Mouse (Mus musculus) gastrocnemius, postnatal 14 days (tissue): ENCODE results near the gene Pfn1. TPM values are rescaled to one million over a fixed set of nuclear protein-coding genes. Genes with fewer than 3 reads are reported as not detected.
A peak's percentile ranks its signal among the peaks of the same experiment; 100 is the strongest.

Source experiments
- DNase-seq: peaks from one replicate; pipeline ENCODE4 v3.0.0; 2021; ENCODE audit warnings: mixed read lengths
- intact Hi-C: fragments of 180-260 bp; cut with DNase I; formaldehyde crosslinking; loops from one replicate; pipeline ENCODE4 v1.15.1; 2025; ENCODE audit warnings: low total_unique reads
- total RNA-seq, 2 experiments: library from RNA; stranded (reverse); gene quantifications; 2 replicates each; pipeline ENCODE4 v1.2.3; 2021

Pfn1 gene
- total RNA-seq, 2 experiments from 2014 or later, result 340 to 388 TPM

- intact Hi-C loops, result no loop called here
- no peak for DNase-seq
Measured at GRCm38 (mm10) chr11:70644564-70645103, 9.8 kb downstream of the Pfn1 start.

DNA sequence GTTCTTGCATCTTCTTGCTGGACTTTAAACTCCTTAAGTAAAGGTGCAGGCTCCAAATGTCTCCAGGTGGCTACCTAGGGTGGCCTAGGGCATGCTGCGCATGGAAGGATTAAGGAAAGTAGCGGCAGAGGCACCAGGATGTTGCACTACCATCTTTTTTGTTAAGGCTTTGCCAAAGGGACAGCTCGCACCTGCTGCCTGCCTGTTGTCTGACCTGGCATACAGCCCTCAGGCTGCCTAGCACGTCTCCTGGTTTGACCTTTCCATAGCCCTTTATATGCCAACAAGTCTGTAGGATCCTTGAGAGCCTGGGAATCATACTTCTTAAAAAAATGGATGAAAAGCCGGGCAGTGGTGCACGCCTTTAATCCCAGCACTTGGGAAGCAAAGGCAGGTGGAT, 11.4 kb downstream of the Pfn1 start:
- intact Hi-C loops, result no loop called here
- no peak for DNase-seq

DNA sequence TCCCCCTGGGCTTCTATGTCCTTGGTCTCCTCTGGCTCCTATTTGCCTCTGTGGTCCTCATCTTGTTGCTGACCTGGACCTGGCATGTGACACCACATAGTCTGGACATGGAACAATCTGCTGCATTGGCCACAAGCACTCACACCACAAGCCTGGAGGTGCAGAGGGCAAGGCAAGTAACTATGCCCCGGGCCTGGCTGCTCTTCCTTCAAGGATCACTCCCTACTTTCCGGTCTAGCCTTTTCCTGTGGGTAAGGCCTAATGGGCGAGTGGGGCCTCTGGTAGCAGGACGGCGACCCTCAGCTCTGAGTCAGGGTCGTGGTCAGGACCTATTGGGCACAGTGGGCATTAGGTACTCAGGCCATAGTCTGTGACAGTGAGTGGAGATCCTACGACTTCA, 13.2 kb downstream of the Pfn1 start:
- no peak for DNase-seq
- intact Hi-C loops, result no loop called here

DNA sequence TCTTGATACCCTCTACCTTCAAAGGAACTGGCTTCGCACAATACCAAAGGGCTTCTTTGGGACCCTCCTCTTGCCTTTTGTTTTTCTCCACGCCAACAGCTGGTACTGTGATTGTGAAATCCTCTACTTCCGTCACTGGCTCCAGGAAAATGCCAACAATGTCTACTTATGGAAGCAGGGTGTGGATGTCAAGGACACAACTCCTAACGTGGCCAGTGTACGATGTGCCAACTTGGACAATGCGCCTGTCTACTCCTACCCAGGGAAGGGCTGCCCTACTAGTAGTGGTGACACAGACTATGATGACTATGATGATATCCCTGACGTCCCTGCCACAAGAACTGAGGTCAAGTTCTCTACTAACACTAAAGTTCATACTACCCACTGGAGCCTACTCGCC, 14.5 kb downstream of the Pfn1 start:
- intact Hi-C loops, result no loop called here
- DNase-seq, result no peak

GRCm38 (mm10) chr11:70638714-70639278, 15.6 kb downstream of the Pfn1 start, which contains the start of gene Gp1ba:
Gp1ba (plus strand) TSS chr11:70639122.
- intact Hi-C loops, result no loop called here

DNA sequence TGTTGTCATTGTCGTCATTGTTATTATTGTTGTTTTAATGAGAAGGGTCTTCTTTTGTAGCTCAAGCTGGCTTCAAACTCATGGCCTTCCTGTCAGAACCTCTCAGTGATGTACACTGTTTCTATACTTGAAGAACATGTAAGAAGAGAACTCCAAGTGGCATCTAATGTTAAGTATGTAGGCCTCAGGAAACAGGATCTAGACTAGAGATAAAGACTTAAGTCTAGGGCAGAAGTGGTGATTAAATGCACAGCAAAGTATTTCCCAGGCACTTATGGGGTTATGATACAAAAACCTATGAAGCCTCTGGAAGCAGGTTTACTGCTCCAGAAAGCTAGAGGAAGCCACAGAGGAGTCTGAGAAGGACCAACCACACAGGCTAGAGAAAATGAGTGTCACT, 16.2 kb downstream of the Pfn1 start:
- intact Hi-C loops, result no loop called here
- DNase-seq, result no peak

More at GRCm38 (mm10) chr11:70638714-70639278, 15.6 kb downstream of the Pfn1 start, which contains the start of gene Gp1ba:
- DNase-seq, result no peak

DNA sequence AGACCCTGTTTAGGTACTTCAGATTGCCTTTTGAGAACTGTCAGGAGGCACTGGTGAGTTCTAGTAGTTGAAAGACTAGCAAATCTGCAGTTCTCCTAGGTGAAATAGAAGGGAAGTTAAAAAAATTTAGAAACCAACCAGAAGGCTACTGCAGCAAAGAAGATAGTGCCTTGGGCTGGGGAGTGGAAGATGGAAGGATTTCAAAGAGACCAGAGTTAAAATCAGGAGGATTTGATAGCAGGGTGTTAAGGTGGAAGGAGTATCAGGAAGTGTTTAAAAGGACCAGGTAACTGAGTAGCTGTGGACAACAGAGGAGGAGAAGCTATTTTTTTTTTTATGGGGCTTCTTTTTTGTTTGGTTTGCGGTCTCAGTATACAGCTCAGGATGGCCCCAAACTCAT, 16.7 kb downstream of the Pfn1 start:
- intact Hi-C loops, result no loop called here
- no peak for DNase-seq

DNA sequence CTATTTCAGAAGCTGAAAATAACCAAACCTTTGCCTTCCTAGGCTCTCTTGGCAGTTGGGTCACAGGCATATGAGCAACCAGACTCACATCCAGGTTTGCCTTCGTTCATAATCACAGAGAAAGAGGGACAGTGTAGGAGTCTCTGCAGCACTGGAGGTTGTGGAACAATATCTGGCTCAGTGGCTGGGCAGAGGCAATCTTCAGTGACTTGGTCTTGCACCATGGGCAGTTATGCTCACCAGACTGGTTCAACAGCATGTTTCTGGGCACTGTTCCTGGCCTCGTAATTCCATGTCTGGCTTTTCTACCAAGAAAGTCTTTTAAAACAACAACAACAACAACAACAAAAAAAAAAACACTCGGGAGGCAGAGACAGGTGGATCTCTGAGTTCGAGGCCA, 18.8 kb downstream of the Pfn1 start:
- DNase-seq, result no peak
- intact Hi-C loops, result no loop called here

GRCm38 (mm10) chr11:70630129-70630528, 24.3 kb downstream of the Pfn1 start:
- intact Hi-C loops, result no loop called here
- DNase-seq, result no peak

DNA sequence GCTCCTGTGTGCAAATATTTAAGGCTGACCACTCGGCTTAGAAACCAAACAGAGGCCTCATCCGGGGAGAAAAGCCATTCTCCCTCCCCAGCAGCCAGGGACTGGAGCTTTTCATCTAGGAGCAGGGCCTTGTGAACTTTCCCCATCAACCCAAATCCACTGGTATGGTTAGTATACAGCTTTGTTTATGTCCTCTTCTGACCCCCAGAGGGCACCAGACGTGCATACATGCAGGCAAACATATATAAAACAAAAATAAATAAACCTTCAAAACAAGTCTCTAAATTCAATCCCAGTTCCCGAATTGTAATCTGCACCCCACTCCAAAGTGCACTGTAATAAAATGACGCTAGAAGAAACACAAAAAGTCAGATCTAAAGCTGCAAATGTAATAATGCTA, 24.9 kb downstream of the Pfn1 start:
- intact Hi-C loops, result loop anchor here (5.0 kb wide), 1 partner anchor 128 kb away; no protein-coding TSS in a partner anchor
- DNase-seq, result no peak

DNA sequence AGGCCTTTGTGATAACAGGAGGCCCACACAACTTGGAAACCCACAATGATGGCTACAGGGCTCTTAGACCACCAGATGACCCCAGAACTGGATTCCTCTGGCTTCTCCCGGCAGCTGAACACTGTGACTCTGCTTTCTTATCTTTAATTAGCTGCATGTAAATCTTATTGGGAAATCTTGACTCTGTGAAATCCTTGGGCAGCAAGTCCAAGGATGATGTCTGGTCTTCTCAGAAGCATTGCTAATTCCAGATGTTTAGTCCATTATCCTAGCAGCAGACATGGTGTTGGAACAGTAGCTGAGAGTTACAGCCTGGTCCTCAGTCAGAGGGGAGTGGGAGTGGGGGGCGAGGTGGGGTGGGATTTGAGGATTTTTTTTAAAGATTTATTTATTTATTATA, 26.0 kb downstream of the Pfn1 start:
- DNase-seq, result no peak
- intact Hi-C loops, result loop anchor here (5.0 kb wide), 1 partner anchor 129 kb away; no protein-coding TSS in a partner anchor

DNA sequence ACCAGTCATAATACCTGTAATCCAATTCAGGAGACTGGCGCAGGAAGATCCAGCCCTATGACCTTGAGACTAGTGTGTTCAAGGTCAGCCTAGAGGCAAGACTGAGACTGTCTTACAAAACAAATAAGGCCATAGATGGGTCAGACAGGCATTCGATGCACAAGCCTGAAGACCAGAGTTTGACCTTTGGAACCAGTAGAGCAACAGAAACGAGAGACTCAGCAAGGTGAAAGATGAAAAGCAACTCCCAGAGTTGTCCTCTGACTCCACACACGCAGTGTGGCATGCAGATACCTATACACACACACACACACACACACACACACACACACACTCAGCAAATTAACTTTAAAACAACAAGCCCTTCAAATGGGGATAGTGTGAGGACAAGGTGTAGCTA, 27.6 kb downstream of the Pfn1 start:
- intact Hi-C loops, result loop anchor here (5.0 kb wide), 1 partner anchor 130 kb away; no protein-coding TSS in a partner anchor
- no peak for DNase-seq

DNA sequence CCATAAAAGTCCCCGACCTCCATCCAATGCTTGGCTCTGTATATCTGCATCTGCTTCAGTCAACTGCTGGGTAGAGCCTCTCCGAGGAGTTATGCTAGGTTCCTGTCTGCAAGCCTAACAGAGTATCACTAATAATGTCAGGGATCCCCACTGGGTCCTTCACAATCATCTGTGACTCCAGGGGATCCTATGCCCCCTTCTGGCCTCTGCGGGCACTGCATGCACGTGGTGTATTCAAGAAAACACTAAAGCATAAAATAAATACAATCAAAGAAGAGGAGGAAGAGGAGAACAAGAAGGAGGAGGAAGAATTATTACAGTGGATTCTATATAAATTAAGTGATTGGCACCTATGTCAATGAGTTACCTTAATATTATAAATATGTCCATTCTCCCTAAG, 29.0 kb downstream of the Pfn1 start:
- peak; percentile 51 for DNase-seq
- intact Hi-C loops, result loop anchor here (5.0 kb wide), 1 partner anchor 132 kb away; no protein-coding TSS in a partner anchor

DNA sequence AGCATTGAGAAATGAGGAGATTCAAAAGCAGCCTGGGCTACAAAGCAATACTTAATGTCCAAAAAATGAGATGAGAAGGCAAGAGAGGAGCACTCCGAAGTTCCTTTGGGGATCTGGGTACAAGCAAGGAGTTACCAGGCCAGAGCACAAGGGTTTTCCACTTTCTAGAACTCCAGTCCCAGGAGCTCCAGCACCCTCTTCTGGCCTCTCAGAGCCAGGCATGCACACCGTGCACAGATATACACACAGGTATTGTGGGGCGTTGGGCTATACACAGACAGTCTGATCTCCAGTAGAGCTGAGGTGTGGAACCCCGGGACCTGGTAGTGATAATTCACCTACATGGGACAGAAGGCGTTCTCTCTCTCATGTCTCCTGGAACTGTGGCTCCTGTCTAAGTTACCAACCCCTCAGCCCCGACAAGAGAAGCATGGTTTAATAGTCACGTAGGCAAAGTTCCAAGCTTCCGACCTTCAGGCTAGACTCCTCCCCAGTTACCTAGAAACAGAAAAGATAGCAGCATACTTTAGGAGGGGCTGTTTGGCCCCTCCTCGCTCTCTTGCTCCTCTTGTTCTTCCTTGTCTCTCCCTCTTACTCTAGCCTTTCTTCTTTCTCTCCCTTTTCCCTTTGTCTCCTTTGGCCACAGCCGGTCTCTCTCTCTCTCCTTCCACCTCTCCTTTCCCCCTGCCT, 31.2 kb downstream of the Pfn1 start:
- intact Hi-C loops, result loop anchor here (5.0 kb wide), 1 partner anchor 831 kb away; no protein-coding TSS in a partner anchor
- DNase-seq, result no peak

GRCm38 (mm10) chr11:70621972-70622814, 32.3 kb downstream of the Pfn1 start:
- DNase-seq, result peak; percentile 71
- intact Hi-C loops, result loop anchor here (5.0 kb wide), 1 partner anchor 830 kb away; no protein-coding TSS in a partner anchor

DNA sequence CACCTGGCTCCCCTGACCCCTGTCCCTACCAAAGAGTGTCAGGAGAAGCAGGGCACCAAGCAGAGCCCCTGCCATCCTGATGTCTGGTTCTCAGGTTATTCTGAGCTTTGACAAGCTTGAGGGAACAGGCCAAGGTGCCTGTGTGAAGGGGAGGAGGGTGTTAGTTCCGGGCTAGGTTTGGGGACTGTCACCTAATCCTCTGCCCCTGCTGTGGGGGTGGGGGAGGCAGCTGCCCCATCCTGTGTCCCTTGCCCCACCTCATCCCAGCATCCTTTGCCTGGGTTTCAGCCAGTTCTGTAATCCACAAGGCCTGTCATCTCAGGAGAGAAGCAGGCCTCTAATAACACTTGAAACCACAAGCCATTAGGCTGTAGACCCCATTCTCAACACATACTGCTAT, 35.3 kb downstream of the Pfn1 start, which contains the start of gene Chrne:
Gene Chrne, minus strand, starts transcription at position 116 of the 400 bp plus-strand sequence.
- intact Hi-C loops, result loop anchor here (10.0 kb wide), 1 partner anchor 184 kb away; the partner anchor contains the start of gene Arrb2
- peak; percentile 46 for DNase-seq

- DNase-seq, result no peak
- intact Hi-C loops, result loop anchor here (10.0 kb wide), 1 partner anchor 181 kb away; the partner anchor contains the start of gene Arrb2
Measured at GRCm38 (mm10) chr11:70615516-70616093, 38.8 kb downstream of the Pfn1 start, which contains the start of gene 4930544D05Rik. 4930544D05Rik (plus strand) TSS chr11:70615848.

DNA sequence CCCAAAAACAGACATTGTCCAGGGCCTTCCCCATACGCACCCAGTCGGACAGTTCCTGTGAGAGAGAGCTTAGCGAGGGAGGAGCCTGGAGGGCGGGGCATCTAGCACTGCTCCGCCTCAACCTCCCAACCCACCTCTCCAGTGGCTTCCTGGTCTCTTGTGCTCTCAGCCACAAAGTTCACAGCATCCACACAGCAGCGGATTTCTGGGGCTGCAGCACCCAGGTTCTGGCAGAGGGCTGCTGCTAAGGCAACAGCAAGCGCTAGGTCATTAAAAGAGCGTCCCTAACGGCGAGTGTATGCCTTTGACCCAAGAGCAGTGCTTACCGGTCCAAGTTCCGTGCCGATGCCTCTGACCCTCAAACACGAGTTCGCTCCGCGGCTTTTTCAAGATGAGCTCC, 39.4 kb downstream of the Pfn1 start:
- DNase-seq, result peak; percentile 73
- intact Hi-C loops, result loop anchor here (10.0 kb wide), 1 partner anchor 180 kb away; the partner anchor contains the start of gene Arrb2

GRCm38 (mm10) chr11:70612505-70612904, 41.9 kb downstream of the Pfn1 start:
- intact Hi-C loops, result loop anchor here (10.0 kb wide), 1 partner anchor 178 kb away; the partner anchor contains the start of gene Arrb2
- no peak for DNase-seq
